Mouse (Mus musculus): ENCODE data around the gene Irf3.

GRCm38 (mm10) chr7:45025601-45026220 lies 28.3 kb downstream of the Irf3 start:
- TF ChIP-seq CTCF (IDR thresholded peaks at IDR 0.05; ENCODE audit: control insufficient read depth, insufficient read depth, low read length) (no peak), POLR2A (IDR thresholded peaks at IDR 0.05; ENCODE audit: borderline replicate concordance, control insufficient read depth, low read depth, low read length) (no peak)

All from bone marrow, adult 2 months (tissue).